In genomic region chr14:113930779-113931178, GRCm38 (mm10) we compare ENCODE assay signal across 22 mouse cellular contexts.
A peak's percentile ranks its signal among the peaks of the same experiment; 100 is the strongest.
DNase-seq lines count a peak whose midpoint lies in the region; ATAC-seq and TF ChIP-seq lines count a peak whose summit lies in the region.
"Had no signal": no experiment of that assay in that cellular context is flagged by ENCODE, and none has a peak within 500 bp of the region (broad histone marks: within the 10 kb centered on the region; RNA-seq: fewer than 3 reads in every experiment).

No protein-coding gene starts in this region.

- WGBS in forebrain, embryonic 14.5 days = 40% methylated on average over 1 of the region's 1 CpGs
- WGBS in forebrain, embryonic 13.5 days = 24% methylated on average over 1 of the region's 1 CpGs
- WGBS in hindbrain, postnatal 0 days = 42% methylated on average over 1 of the region's 1 CpGs
- WGBS in hindbrain, embryonic 11.5 days = 72% methylated on average over 1 of the region's 1 CpGs
- WGBS in midbrain, postnatal 0 days = 28% methylated on average over 1 of the region's 1 CpGs
- WGBS in midbrain, embryonic 13.5 days = 40% methylated on average over 1 of the region's 1 CpGs

- no peak for ATAC-seq in forebrain, embryonic 14.5 days
- ATAC-seq in forebrain, embryonic 13.5 days = no peak
- ATAC-seq in hindbrain, postnatal 0 days = peak; percentile 24; the same call in 1 of the 2 replicates
- no peak for ATAC-seq in hindbrain, embryonic 11.5 days (ENCODE audit: low FRiP score)
- ATAC-seq in midbrain, postnatal 0 days (ENCODE audit: low FRiP score) = no peak
- ATAC-seq in midbrain, embryonic 13.5 days = no peak
- no peak for ATAC-seq in inflammation-experienced regulatory T-cells, adult 6 months
- ATAC-seq: CD4-positive, CD25-positive, alpha-beta regulatory T cell, adult 4 months; forebrain, embryonic 15.5 days; intestine, embryonic 16.5 days had no signal

- no peaks in the 10 kb centered on the region for H3K27me3 ChIP-seq in forebrain, embryonic 14.5 days (replicated peaks; ENCODE audit: control insufficient read depth, insufficient read depth, low read length)
- no peaks in the 10 kb centered on the region for H3K27me3 ChIP-seq in forebrain, embryonic 13.5 days
- H3K27me3 ChIP-seq in hindbrain, postnatal 0 days (ENCODE audit: insufficient read depth, low read length) = no peaks in the 10 kb centered on the region
- H3K27me3 ChIP-seq in hindbrain, embryonic 11.5 days (ENCODE audit: control insufficient read depth, insufficient read depth, low read length) = no peaks in the 10 kb centered on the region
- H3K27me3 ChIP-seq in midbrain, postnatal 0 days (ENCODE audit: insufficient read depth, low read length) = no peaks in the 10 kb centered on the region
- H3K27me3 ChIP-seq in midbrain, embryonic 13.5 days = no peaks in the 10 kb centered on the region
- H3K27me3 ChIP-seq: embryonic facial prominence, embryonic 13.5 days; forebrain, embryonic 15.5 days; heart, embryonic 12.5 days had no signal

- no peak overlapping the region for H3K27ac ChIP-seq in forebrain, embryonic 14.5 days (ENCODE audit: low read depth, low read length)
- no peak overlapping the region for H3K27ac ChIP-seq in forebrain, embryonic 13.5 days
- H3K27ac ChIP-seq in hindbrain, postnatal 0 days = no peak overlapping the region
- no peak overlapping the region for H3K27ac ChIP-seq in hindbrain, embryonic 11.5 days (ENCODE audit: low read depth, low read length)
- no peak overlapping the region for H3K27ac ChIP-seq in midbrain, postnatal 0 days (ENCODE audit: low read depth, low read length)
- no peak overlapping the region for H3K27ac ChIP-seq in midbrain, embryonic 13.5 days
- H3K27ac ChIP-seq: embryonic facial prominence, embryonic 13.5 days; forebrain, embryonic 15.5 days; gastrocnemius, adult 2 months; hindbrain, embryonic 10.5 days had no signal

- no peak overlapping the region for H3K4me3 ChIP-seq in forebrain, embryonic 14.5 days (ENCODE audit: low read depth, low read length)
- H3K4me3 ChIP-seq in forebrain, embryonic 13.5 days = no peak overlapping the region
- H3K4me3 ChIP-seq in hindbrain, postnatal 0 days (ENCODE audit: low read length) = no peak overlapping the region
- H3K4me3 ChIP-seq in hindbrain, embryonic 11.5 days (ENCODE audit: low read depth, low read length) = no peak overlapping the region
- H3K4me3 ChIP-seq in midbrain, postnatal 0 days (ENCODE audit: low read depth, low read length) = no peak overlapping the region
- H3K4me3 ChIP-seq in midbrain, embryonic 13.5 days (replicated peaks) = no peak overlapping the region
- H3K4me3 ChIP-seq: embryonic facial prominence, embryonic 13.5 days; forebrain, embryonic 15.5 days; gastrocnemius, adult 2 months; heart, embryonic 12.5 days; hindbrain, embryonic 10.5 days had no signal

- peak; percentile 15 for DNase-seq in forebrain, embryonic 14.5 days (ENCODE audit: low spot score)
- peak; percentile 42 for DNase-seq in hindbrain, postnatal 0 days (ENCODE audit: low spot score)
- DNase-seq in hindbrain, embryonic 11.5 days (ENCODE audit: low spot score) = no peak
- DNase-seq in midbrain, postnatal 0 days (ENCODE audit: low spot score) = peak; percentile 51
- DNase-seq: adrenal gland, adult 8-10 months; adrenal gland, postnatal 36 days; B cell, adult 2 months; cerebellum, adult 18-20 months; cerebellum, adult 9-11 months; cerebellum, postnatal 36 days; gastrocnemius, adult 2 months; gastrocnemius, postnatal 25 days had no signal

- TF ChIP-seq CTCF in hindbrain, postnatal 0 days (IDR thresholded peaks at IDR 0.05; ENCODE audit: low read depth) = no peak
- TF ChIP-seq CTCF in midbrain, postnatal 0 days (IDR thresholded peaks at IDR 0.05) = no peak

- no peaks in the 10 kb centered on the region for H3K9me3 ChIP-seq in forebrain, embryonic 14.5 days (replicated peaks; ENCODE audit: control insufficient read depth, low read length)
- H3K9me3 ChIP-seq in forebrain, embryonic 13.5 days (replicated peaks) = no peaks in the 10 kb centered on the region
- no peaks in the 10 kb centered on the region for H3K9me3 ChIP-seq in hindbrain, postnatal 0 days (ENCODE audit: low read length)
- no peaks in the 10 kb centered on the region for H3K9me3 ChIP-seq in hindbrain, embryonic 11.5 days (ENCODE audit: control insufficient read depth, low read length)
- no peaks in the 10 kb centered on the region for H3K9me3 ChIP-seq in midbrain, postnatal 0 days (ENCODE audit: low read length)
- no peaks in the 10 kb centered on the region for H3K9me3 ChIP-seq in midbrain, embryonic 13.5 days
- H3K9me3 ChIP-seq: embryonic facial prominence, embryonic 13.5 days; forebrain, embryonic 15.5 days; heart, embryonic 12.5 days; hindbrain, embryonic 10.5 days had no signal

- H3K9ac ChIP-seq in forebrain, embryonic 14.5 days (ENCODE audit: low read length) = no peak overlapping the region
- H3K9ac ChIP-seq in forebrain, embryonic 13.5 days = no peak overlapping the region
- H3K9ac ChIP-seq in hindbrain, postnatal 0 days (replicated peaks; ENCODE audit: low read length) = no peak overlapping the region
- no peak overlapping the region for H3K9ac ChIP-seq in hindbrain, embryonic 11.5 days (ENCODE audit: low read depth, low read length)
- H3K9ac ChIP-seq in midbrain, postnatal 0 days (replicated peaks; ENCODE audit: low read length, poor library complexity, severe bottlenecking) = no peak overlapping the region
- H3K9ac ChIP-seq in midbrain, embryonic 13.5 days (replicated peaks) = no peak overlapping the region
- H3K9ac ChIP-seq: embryonic facial prominence, embryonic 13.5 days; forebrain, embryonic 15.5 days; heart, embryonic 12.5 days had no signal

- H3K4me1 ChIP-seq in forebrain, embryonic 14.5 days (ENCODE audit: control insufficient read depth, insufficient read depth, low read length) = no peaks in the 10 kb centered on the region
- no peaks in the 10 kb centered on the region for H3K4me1 ChIP-seq in forebrain, embryonic 13.5 days
- H3K4me1 ChIP-seq in hindbrain, postnatal 0 days (ENCODE audit: insufficient read depth, low read length) = no peaks in the 10 kb centered on the region
- H3K4me1 ChIP-seq in hindbrain, embryonic 11.5 days (replicated peaks; ENCODE audit: control insufficient read depth, insufficient read depth, low read length) = no peaks in the 10 kb centered on the region
- H3K4me1 ChIP-seq in midbrain, postnatal 0 days (ENCODE audit: insufficient read depth, low read length) = no peaks in the 10 kb centered on the region
- no peaks in the 10 kb centered on the region for H3K4me1 ChIP-seq in midbrain, embryonic 13.5 days (replicated peaks)
- H3K4me1 ChIP-seq: embryonic facial prominence, embryonic 13.5 days; forebrain, embryonic 15.5 days; heart, embryonic 12.5 days; hindbrain, embryonic 10.5 days had no signal

- H3K4me2 ChIP-seq in forebrain, embryonic 14.5 days (ENCODE audit: low read length) = no peak overlapping the region
- no peak overlapping the region for H3K4me2 ChIP-seq in forebrain, embryonic 13.5 days
- H3K4me2 ChIP-seq in hindbrain, postnatal 0 days (ENCODE audit: low read depth, low read length) = no peak overlapping the region
- no peak overlapping the region for H3K4me2 ChIP-seq in hindbrain, embryonic 11.5 days (replicated peaks; ENCODE audit: low read depth, low read length)
- no peak overlapping the region for H3K4me2 ChIP-seq in midbrain, postnatal 0 days (ENCODE audit: low read depth, low read length, poor library complexity, severe bottlenecking)
- no peak overlapping the region for H3K4me2 ChIP-seq in midbrain, embryonic 13.5 days (replicated peaks)
- H3K4me2 ChIP-seq: embryonic facial prominence, embryonic 13.5 days; forebrain, embryonic 15.5 days; heart, embryonic 12.5 days had no signal

- H3K36me3 ChIP-seq in forebrain, embryonic 14.5 days (ENCODE audit: control insufficient read depth, insufficient read depth, low read length) = no peaks in the 10 kb centered on the region
- no peaks in the 10 kb centered on the region for H3K36me3 ChIP-seq in forebrain, embryonic 13.5 days (ENCODE audit: poor library complexity, severe bottlenecking)
- H3K36me3 ChIP-seq in hindbrain, postnatal 0 days (ENCODE audit: insufficient read depth, low read length) = no peaks in the 10 kb centered on the region
- no peaks in the 10 kb centered on the region for H3K36me3 ChIP-seq in hindbrain, embryonic 11.5 days (ENCODE audit: control insufficient read depth, insufficient read depth, low read length)
- no peaks in the 10 kb centered on the region for H3K36me3 ChIP-seq in midbrain, postnatal 0 days (ENCODE audit: insufficient read depth, low read length)
- H3K36me3 ChIP-seq in midbrain, embryonic 13.5 days = no peaks in the 10 kb centered on the region
- H3K36me3 ChIP-seq: embryonic facial prominence, embryonic 13.5 days; forebrain, embryonic 15.5 days; G1E; heart, embryonic 12.5 days; hindbrain, embryonic 10.5 days had no signal
